Mouse (Mus musculus) heart, postnatal 0 days (tissue): ENCODE results near the gene Vmn1r148. TPM values are rescaled to one million over a fixed set of nuclear protein-coding genes. Genes with fewer than 3 reads are reported as not detected.
"Not testable (repeated sequence)": the region's sequence is repeated elsewhere in the genome, so short reads cannot be mapped to it uniquely, and the experiment has no call there.

Experiments used
- ATAC-seq: fragments of 200-750 bp; cut with Nextera tagmentation; 2 replicates; pipeline ENCODE4 v1.8.0; 2017; ENCODE audit warnings: low read depth, moderate number of reproducible peaks, moderate library complexity; ENCODE audit not compliant: insufficient read depth
- DNase-seq: peaks from one replicate; pipeline ENCODE4 v3.0.0-alpha.2; 2016; ENCODE audit warnings: low spot score
- H3K27ac ChIP-seq: fragments of 300-500 bp; sonication (generic); 2 replicates; pipeline ENCODE4 v1.5.1; 2014; ENCODE audit warnings: low read depth, mild to moderate bottlenecking
- H3K27me3 ChIP-seq: fragments of 300-500 bp; sonication (generic); 2 replicates; pipeline ENCODE4 v1.6.1; 2014; ENCODE audit warnings: low read length, mixed read lengths; ENCODE audit not compliant: control insufficient read depth, insufficient read depth
- H3K36me3 ChIP-seq: fragments of 300-500 bp; sonication (generic); replicated peaks from 2 replicates; pipeline ENCODE4 v1.6.1; 2014; ENCODE audit warnings: low read length, mixed read lengths; ENCODE audit not compliant: control insufficient read depth, insufficient read depth
- H3K4me1 ChIP-seq: fragments of 300-500 bp; sonication (generic); 2 replicates; pipeline ENCODE4 v1.6.1; 2014; ENCODE audit warnings: antibody characterized with exemption; ENCODE audit not compliant: control insufficient read depth, insufficient read depth
- H3K4me2 ChIP-seq: fragments of 300-500 bp; sonication (generic); 2 replicates; pipeline ENCODE4 v1.6.1; 2014; ENCODE audit warnings: low read depth, mild to moderate bottlenecking, low read length, moderate library complexity
- H3K4me3 ChIP-seq: fragments of 300-500 bp; sonication (generic); 2 replicates; pipeline ENCODE4 v1.5.1; 2014; ENCODE audit warnings: low read depth, low read length
- H3K9ac ChIP-seq: fragments of 300-500 bp; sonication (generic); replicated peaks from 2 replicates; pipeline ENCODE4 v1.6.1; 2014; ENCODE audit warnings: low read depth, low read length, mixed read lengths
- H3K9me3 ChIP-seq: fragments of 300-500 bp; sonication (generic); replicated peaks from 2 replicates; pipeline ENCODE4 v1.6.1; 2016; ENCODE audit warnings: low read length; ENCODE audit not compliant: control insufficient read depth
- WGBS: fragments of 180-500 bp; shearing (Covaris S2); extraction: QIAGEN DNeasy Blood & Tissue Kit; methylation state at CpG from one replicate; pipeline ENCODE4 v1.1.7; 2014; 5-methylcytosine and 5-hydroxymethylcytosine counted together
- polyA plus RNA-seq: library from polyadenylated mRNA; unstranded; fragments of >200 nt; fragmentation: Nextera tagmentation; extraction: Ambion mirVana; gene quantifications from 2 replicates; pipeline ENCODE4 v1.2.1, GENCODE M21; 2015
- total RNA-seq: library from RNA; depleted of rRNA; stranded (reverse); fragments of >200 nt; gene quantifications from 2 replicates; pipeline ENCODE4 v1.2.3, GENCODE M21; 2014; ENCODE audit warnings: low replicate concordance; rRNA removed

Gene Vmn1r148
- total RNA-seq (not detected in 2 replicates), polyA plus RNA-seq (not detected in 2 replicates)

GRCm38 (mm10) chr7:22413283-22413682 is at the start of gene Vmn1r148:
Gene Vmn1r148 (plus strand): TSS chr7:22413583.
- DNase-seq = not testable (repeated sequence)

GRCm38 (mm10) chr7:22370939-22371338 is 42.4 kb upstream of the Vmn1r148 start, which contains the start of gene Gm8660:
Gene Gm8660 (minus strand): TSS chr7:22371039.
- not testable (repeated sequence) for H3K4me1 ChIP-seq, ATAC-seq, H3K27me3 ChIP-seq, H3K9ac ChIP-seq, H3K4me3 ChIP-seq, H3K36me3 ChIP-seq, DNase-seq, H3K9me3 ChIP-seq, H3K4me2 ChIP-seq, H3K27ac ChIP-seq
- WGBS = no CpG with 5 or more reads among the region's 1 CpGs

More at GRCm38 (mm10) chr7:22413283-22413682, at the start of gene Vmn1r148:
- not testable (repeated sequence) for H3K36me3 ChIP-seq, H3K4me2 ChIP-seq, H3K27me3 ChIP-seq, H3K9ac ChIP-seq, H3K9me3 ChIP-seq, H3K4me1 ChIP-seq, H3K4me3 ChIP-seq, H3K27ac ChIP-seq, ATAC-seq
- no CpG with 5 or more reads among the region's 3 CpGs for WGBS

- no CpG with 5 or more reads among the region's 2 CpGs for WGBS
- H3K4me3 ChIP-seq, H3K27me3 ChIP-seq, DNase-seq, H3K36me3 ChIP-seq, H3K27ac ChIP-seq, H3K4me2 ChIP-seq, ATAC-seq, H3K9ac ChIP-seq, H3K4me1 ChIP-seq, H3K9me3 ChIP-seq: not testable (repeated sequence)
Observed at GRCm38 (mm10) chr7:22438129-22438528, 24.7 kb downstream of the Vmn1r148 start, which contains the start of gene Vmn1r149. Gene Vmn1r149 (minus strand): TSS chr7:22438229.

- H3K9me3 ChIP-seq, H3K4me2 ChIP-seq, H3K27me3 ChIP-seq, H3K36me3 ChIP-seq, H3K4me1 ChIP-seq, DNase-seq, ATAC-seq, H3K4me3 ChIP-seq, H3K27ac ChIP-seq, H3K9ac ChIP-seq: not testable (repeated sequence)
- no CpG with 5 or more reads among the region's 5 CpGs for WGBS
Observed at GRCm38 (mm10) chr7:22463975-22464374, 50.6 kb downstream of the Vmn1r148 start, which contains the start of gene Gm10665. Gene Gm10665 (minus strand): TSS chr7:22464075.

Other genes with a start within 250 kb of the Vmn1r148 start
- gene Vmn1r142, start 249.5 kb upstream of the Vmn1r148 start, total RNA-seq = not detected in 2 replicates
- gene Vmn1r142, start 249.5 kb upstream of the Vmn1r148 start, polyA plus RNA-seq = not detected in 2 replicates
- not detected in 2 replicates for gene Vmn1r143, start 224.2 kb upstream of the Vmn1r148 start, total RNA-seq
- gene Vmn1r143, start 224.2 kb upstream of the Vmn1r148 start, polyA plus RNA-seq = not detected in 2 replicates
- gene Gm8653, start 212.3 kb upstream of the Vmn1r148 start, total RNA-seq = not detected in 2 replicates
- not detected in 2 replicates for gene Gm8653, start 212.3 kb upstream of the Vmn1r148 start, polyA plus RNA-seq
- not detected in 2 replicates for gene Gm8453, start 184.1 kb upstream of the Vmn1r148 start, total RNA-seq
- not detected in 2 replicates for gene Gm8453, start 184.1 kb upstream of the Vmn1r148 start, polyA plus RNA-seq
- not detected in 2 replicates for gene Gm4187, start 83.9 kb upstream of the Vmn1r148 start, total RNA-seq
- not detected in 2 replicates for gene Gm4187, start 83.9 kb upstream of the Vmn1r148 start, polyA plus RNA-seq
- gene Gm8660, start 42.5 kb upstream of the Vmn1r148 start, total RNA-seq = not detected in 2 replicates
- gene Gm8660, start 42.5 kb upstream of the Vmn1r148 start, polyA plus RNA-seq = not detected in 2 replicates
- gene Vmn1r149, start 24.6 kb downstream of the Vmn1r148 start, total RNA-seq = not detected in 2 replicates
- gene Vmn1r149, start 24.6 kb downstream of the Vmn1r148 start, polyA plus RNA-seq = not detected in 2 replicates
- not detected in 2 replicates for gene Gm10665, start 50.5 kb downstream of the Vmn1r148 start, total RNA-seq
- gene Gm10665, start 50.5 kb downstream of the Vmn1r148 start, polyA plus RNA-seq = not detected in 2 replicates
- gene Vmn1r151, start 86.1 kb downstream of the Vmn1r148 start, total RNA-seq = not detected in 2 replicates
- gene Vmn1r151, start 86.1 kb downstream of the Vmn1r148 start, polyA plus RNA-seq = not detected in 2 replicates
- gene Vmn1r152, start 109.4 kb downstream of the Vmn1r148 start, total RNA-seq = not detected in 2 replicates
- gene Vmn1r152, start 109.4 kb downstream of the Vmn1r148 start, polyA plus RNA-seq = not detected in 2 replicates
- not detected in 2 replicates for gene Gm8677, start 121.3 kb downstream of the Vmn1r148 start, total RNA-seq
- gene Gm8677, start 121.3 kb downstream of the Vmn1r148 start, polyA plus RNA-seq = not detected in 2 replicates
- not detected in 2 replicates for gene Gm4201, start 151.8 kb downstream of the Vmn1r148 start, total RNA-seq
- not detected in 2 replicates for gene Gm4201, start 151.8 kb downstream of the Vmn1r148 start, polyA plus RNA-seq
- gene Gm4565, start 174.5 kb downstream of the Vmn1r148 start, total RNA-seq = not detected in 2 replicates
- gene Gm4565, start 174.5 kb downstream of the Vmn1r148 start, polyA plus RNA-seq = not detected in 2 replicates
- gene Vmn1r155, start 244.4 kb downstream of the Vmn1r148 start, total RNA-seq = not detected in 2 replicates
- gene Vmn1r155, start 244.4 kb downstream of the Vmn1r148 start, polyA plus RNA-seq = not detected in 2 replicates